Mouse (Mus musculus) c-Kit-positive CD71-positive TER-119-positive erythroid progenitor cells, embryonic 14.5 days (primary cell): Measurements from ENCODE around the gene Chst15.
A peak's percentile ranks its signal among the peaks of the same experiment; 100 is the strongest.

Experiments
- DNase-seq: peaks from one replicate; pipeline ENCODE4 v3.0.0-alpha.2; 2013; ENCODE audit warnings: low spot score

The Chst15 gene

GRCm38 (mm10) chr7:132226379-132227074, 90.5 kb downstream of the Chst15 start:
- peak; percentile 79 for DNase-seq

DNA sequence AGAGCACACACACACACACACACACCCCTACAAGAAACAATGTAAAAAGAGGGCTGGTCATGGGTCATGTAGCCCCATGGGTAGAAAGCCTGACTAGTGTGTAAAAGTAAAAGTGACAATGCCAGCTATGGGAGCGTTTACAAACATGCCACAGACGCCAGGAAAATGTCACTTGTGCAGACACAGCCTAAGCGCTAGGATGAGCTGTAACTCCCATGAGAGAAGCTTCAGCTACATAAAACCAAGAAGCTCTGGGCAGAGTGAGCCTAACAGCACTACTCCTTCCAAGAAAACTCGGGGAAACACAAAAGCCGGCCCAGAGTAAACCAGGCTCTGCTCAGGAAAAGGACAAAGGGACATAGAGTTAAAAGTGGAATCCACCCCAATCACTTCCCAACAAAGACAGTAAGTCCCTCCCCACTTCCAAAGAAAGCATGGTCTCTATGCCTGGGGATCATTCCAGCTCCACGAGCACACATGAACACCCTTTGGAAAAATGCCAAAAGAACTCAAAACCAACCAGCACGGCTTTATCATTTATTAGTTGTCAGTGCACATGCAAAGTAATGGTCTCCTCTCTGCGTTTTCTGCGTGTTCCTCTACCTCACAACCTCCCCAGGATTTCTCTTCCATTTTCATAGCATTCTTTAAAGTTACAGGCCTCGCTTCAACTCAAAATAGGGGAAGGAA, 93.4 kb downstream of the Chst15 start:
- DNase-seq = no peak

- no peak for DNase-seq
These were observed 103.0 kb downstream of the Chst15 start for GRCm38 (mm10) chr7:132214031-132214430.

GRCm38 (mm10) chr7:132213460-132213859, 103.6 kb downstream of the Chst15 start:
- DNase-seq = no peak

GRCm38 (mm10) chr7:132211920-132212701, 104.9 kb downstream of the Chst15 start:
- DNase-seq = no peak

- no peak for DNase-seq
These were observed 106.4 kb downstream of the Chst15 start for GRCm38 (mm10) chr7:132210616-132211015.

DNA sequence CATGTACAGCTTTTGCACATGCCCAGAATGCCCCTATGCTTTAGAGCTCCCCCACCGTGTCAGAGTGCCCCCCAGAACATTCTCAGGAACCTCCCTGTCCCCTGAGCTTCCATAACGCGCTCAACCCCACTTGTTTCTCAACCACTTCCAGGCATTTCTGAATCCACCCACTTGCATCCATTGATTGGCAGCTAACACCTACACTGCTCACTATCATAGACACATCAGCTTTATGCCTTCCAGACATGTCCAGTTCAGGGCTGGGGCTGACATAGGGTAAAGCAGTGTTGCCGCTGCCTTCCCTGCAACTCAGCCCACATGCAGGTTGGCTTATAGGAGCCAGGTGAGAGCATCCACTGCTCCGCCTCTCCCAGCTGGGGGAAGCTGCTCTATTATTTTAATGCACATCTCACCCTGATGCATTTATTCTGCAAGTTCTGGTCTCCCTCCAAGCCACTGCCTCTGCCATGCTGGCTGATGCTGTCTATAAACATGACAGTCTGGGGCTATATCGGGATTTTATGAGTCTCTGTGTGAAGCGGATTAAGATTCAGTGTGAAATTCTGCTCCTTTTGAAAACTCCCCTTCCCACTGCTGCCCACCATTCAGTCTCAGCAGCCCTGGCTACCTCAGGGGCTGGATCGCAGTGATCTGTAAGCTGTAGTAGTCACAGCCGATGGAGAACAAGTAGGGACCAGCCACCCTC, 107.9 kb downstream of the Chst15 start:
- no peak for DNase-seq

DNA sequence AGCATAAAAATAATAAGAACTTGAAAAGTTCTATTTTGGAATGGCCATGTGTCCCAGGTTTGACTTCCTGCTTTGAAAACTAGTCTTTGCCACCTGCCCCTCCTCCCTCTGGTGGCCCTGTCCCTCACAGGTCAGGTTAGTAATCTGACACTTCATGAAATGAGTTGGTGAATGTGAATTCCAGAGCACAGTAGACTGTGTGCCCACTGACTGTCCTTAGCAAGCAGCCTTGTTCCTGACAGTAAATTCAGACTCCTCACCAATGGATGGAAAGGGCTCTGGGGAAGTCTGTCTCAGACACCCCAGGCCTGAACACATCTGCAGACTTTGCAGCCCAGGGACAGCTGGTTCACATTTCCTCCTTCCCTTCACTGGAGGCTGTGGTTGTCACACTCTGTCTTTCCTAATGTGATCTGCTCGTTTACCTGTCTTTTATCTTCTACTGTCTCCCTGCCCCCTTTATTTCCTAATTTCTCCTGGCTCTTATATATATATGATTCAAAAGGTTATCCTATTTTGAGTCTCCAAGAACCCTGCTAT, 112.9 kb downstream of the Chst15 start:
- no peak for DNase-seq

- DNase-seq = no peak
These were observed 117.3 kb downstream of the Chst15 start for GRCm38 (mm10) chr7:132199686-132200085.

DNA sequence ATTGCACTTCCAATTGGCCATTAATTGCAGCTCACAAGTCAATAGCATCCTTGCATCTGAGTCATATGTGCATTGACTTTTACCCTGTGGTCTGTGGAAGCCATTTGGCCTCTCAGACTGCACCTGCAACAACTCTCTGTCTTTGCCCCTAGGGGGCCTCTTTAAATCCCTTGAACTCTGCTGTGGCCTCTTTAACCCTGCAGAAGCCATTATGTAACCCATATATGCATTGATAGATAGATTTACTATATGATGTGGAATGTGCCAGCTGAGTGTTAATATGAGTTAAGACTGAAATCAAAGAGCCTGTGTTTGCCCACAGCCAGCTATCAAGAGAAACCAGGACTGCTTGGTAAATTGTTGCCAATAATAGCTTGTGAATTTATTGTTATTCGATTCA, 118.2 kb downstream of the Chst15 start:
- no peak for DNase-seq

- no peak for DNase-seq
These were observed 119.1 kb downstream of the Chst15 start for GRCm38 (mm10) chr7:132197817-132198475.

DNA sequence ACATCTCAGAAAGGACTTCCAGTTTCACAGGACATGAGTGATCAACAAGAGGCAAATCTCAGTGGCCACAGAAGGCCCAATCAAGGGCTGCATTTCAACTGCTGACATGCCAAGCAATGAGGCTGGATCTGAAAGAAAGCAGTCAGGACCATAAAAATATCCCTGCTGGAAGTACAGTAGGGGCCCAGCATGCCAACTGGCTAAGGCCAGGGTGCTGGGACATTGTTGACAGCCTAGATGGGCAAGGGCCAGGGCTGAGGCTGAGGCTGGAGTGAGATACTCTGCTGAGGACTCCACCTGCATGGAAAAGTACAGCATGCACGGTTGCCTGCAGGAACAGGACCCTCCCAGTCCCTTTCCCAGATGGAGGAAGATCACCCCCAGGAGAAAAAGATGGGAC, 120.4 kb downstream of the Chst15 start:
- no peak for DNase-seq

- no peak for DNase-seq
These were observed 123.4 kb downstream of the Chst15 start for GRCm38 (mm10) chr7:132193606-132194005.

DNA sequence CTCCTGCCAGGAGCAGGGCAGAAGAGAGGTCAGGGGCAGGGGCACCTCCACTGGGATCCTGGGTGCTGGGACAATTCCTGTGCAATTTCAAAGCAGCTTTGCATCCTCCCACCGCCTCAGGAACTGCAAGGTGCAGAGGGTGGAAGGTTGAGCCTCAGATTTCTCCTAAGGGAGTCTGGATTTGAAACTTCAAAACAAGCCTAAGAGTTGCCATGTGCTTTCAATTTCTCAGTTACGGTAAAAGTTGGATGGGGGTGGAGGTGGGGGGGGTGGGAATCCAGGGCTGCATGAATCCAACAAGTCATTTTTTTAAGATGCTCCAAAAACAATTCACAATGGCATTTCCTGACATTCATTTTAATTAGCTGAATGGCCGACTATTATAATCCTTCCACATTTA, 129.6 kb downstream of the Chst15 start:
- no peak for DNase-seq
